In the genomic region with DNA sequence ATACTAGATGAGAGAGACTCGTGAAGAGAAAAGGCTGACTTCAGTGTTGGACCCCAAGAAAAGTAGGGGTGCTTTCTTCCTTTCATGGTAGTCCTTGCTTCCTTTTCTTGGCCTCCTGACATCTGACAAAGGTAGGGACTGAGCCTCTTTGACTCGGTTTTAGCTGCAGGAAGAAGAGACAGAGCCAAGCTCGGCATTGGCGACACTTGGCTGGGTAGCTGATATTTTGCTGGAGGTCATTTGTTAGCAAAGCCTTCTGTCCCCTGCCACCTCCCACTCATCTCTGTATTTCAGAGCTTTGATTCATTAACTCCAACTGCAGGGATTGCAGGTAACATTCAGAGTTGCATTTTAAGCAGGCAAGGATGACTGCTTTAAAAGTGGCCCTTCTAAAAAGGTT, we compare ENCODE assay signal across 23 mouse cellular contexts.
"Had no signal": no experiment of that assay in that cellular context is flagged by ENCODE, and none has a peak within 500 bp of the region (broad histone marks: within the 10 kb centered on the region; RNA-seq: fewer than 3 reads in every experiment).

No protein-coding gene starts in this region.

- H3K36me3 ChIP-seq: kidney, embryonic 15.5 days; limb, embryonic 10.5 days; limb, embryonic 13.5 days; liver, embryonic 12.5 days; liver, embryonic 15.5 days; lung, embryonic 15.5 days; midbrain, embryonic 10.5 days; midbrain, embryonic 13.5 days; neural tube, embryonic 13.5 days had no signal

- H3K9me3 ChIP-seq: kidney, embryonic 15.5 days; limb, embryonic 10.5 days; limb, embryonic 13.5 days; liver, embryonic 12.5 days; liver, embryonic 15.5 days; lung, embryonic 15.5 days; megakaryocyte, embryonic 14.5 days; midbrain, embryonic 10.5 days; midbrain, embryonic 13.5 days; neural tube, embryonic 13.5 days had no signal

- DNase-seq: kidney, postnatal 10 days; kidney, postnatal 36 days; liver; lung, adult 18-20 months; lung, postnatal 10 days; lung, postnatal 36 days; retina, postnatal 1 day; thymus, adult 2 months; thymus, postnatal 14 days; thymus, postnatal 4 days had no signal

- H3K4me1 ChIP-seq: kidney, embryonic 15.5 days; limb, embryonic 10.5 days; limb, embryonic 13.5 days; liver, embryonic 12.5 days; liver, embryonic 15.5 days; lung, embryonic 15.5 days; megakaryocyte, embryonic 14.5 days; midbrain, embryonic 13.5 days; neural tube, embryonic 13.5 days had no signal

- H3K27ac ChIP-seq: kidney, embryonic 15.5 days; limb, embryonic 10.5 days; limb, embryonic 13.5 days; liver, embryonic 12.5 days; liver, embryonic 15.5 days; lung, embryonic 15.5 days; midbrain, embryonic 10.5 days; midbrain, embryonic 13.5 days; neural tube, embryonic 13.5 days; stomach, postnatal 0 days had no signal

- H3K9ac ChIP-seq: kidney, embryonic 15.5 days; limb, embryonic 13.5 days; liver, embryonic 12.5 days; liver, embryonic 15.5 days; lung, embryonic 15.5 days; midbrain, embryonic 13.5 days; neural tube, embryonic 13.5 days had no signal

- H3K4me3 ChIP-seq: kidney, embryonic 15.5 days; limb, embryonic 10.5 days; limb, embryonic 13.5 days; liver, embryonic 12.5 days; liver, embryonic 15.5 days; lung, embryonic 15.5 days; megakaryocyte, embryonic 14.5 days; midbrain, embryonic 10.5 days; midbrain, embryonic 13.5 days; myocyte; neural tube, embryonic 13.5 days had no signal

- ATAC-seq: liver, embryonic 12.5 days; midbrain, embryonic 13.5 days; midbrain, embryonic 16.5 days had no signal

- H3K4me2 ChIP-seq: kidney, embryonic 15.5 days; limb, embryonic 13.5 days; liver, embryonic 12.5 days; liver, embryonic 15.5 days; lung, embryonic 15.5 days; midbrain, embryonic 13.5 days; neural tube, embryonic 13.5 days had no signal

- H3K27me3 ChIP-seq: kidney, embryonic 15.5 days; limb, embryonic 13.5 days; liver, embryonic 12.5 days; liver, embryonic 15.5 days; lung, embryonic 15.5 days; megakaryocyte, embryonic 14.5 days; midbrain, embryonic 13.5 days; neural tube, embryonic 13.5 days had no signal
